Mouse (Mus musculus) midbrain, postnatal 0 days (tissue): ENCODE measurements at regions not wholly inside any gene's neighbourhood (a gene's known extent, or its start where the extent isn't known, plus 50 kb on each side); places are given as distances from the start of the nearest gene placed in this dataset.
A peak's percentile ranks its signal among the peaks of the same experiment; 100 is the strongest.

Experiments
- ATAC-seq: fragments of 200-750 bp; cut with Nextera tagmentation; 2 replicates; pipeline ENCODE4 v1.8.0; 2017; ENCODE audit warnings: moderate number of reproducible peaks, mild to moderate bottlenecking, moderate TSS enrichment, moderate library complexity; ENCODE audit not compliant: low FRiP score
- DNase-seq: peaks from one replicate; pipeline ENCODE4 v3.0.0-alpha.2; 2015; ENCODE audit warnings: low spot score
- H3K27ac ChIP-seq: fragments of 300-500 bp; sonication (generic); 2 replicates; pipeline ENCODE4 v1.5.1; 2014; ENCODE audit warnings: low read depth, mild to moderate bottlenecking, low read length, mixed read lengths
- H3K27me3 ChIP-seq: fragments of 300-500 bp; sonication (generic); 2 replicates; pipeline ENCODE4 v1.6.1; 2014; ENCODE audit warnings: low read length, control low read depth, mixed read lengths; ENCODE audit not compliant: insufficient read depth
- H3K36me3 ChIP-seq: fragments of 300-500 bp; sonication (generic); 2 replicates; pipeline ENCODE4 v1.6.1; 2014; ENCODE audit warnings: low read length, control low read depth, mixed read lengths; ENCODE audit not compliant: insufficient read depth
- H3K4me1 ChIP-seq: fragments of 300-500 bp; sonication (generic); 2 replicates; pipeline ENCODE4 v1.6.1; 2014; ENCODE audit warnings: mild to moderate bottlenecking, control low read depth, antibody characterized with exemption, low read length, mixed read lengths; ENCODE audit not compliant: insufficient read depth
- H3K4me2 ChIP-seq: fragments of 300-500 bp; sonication (generic); 2 replicates; pipeline ENCODE4 v1.6.1; 2014; ENCODE audit warnings: low read depth, mild to moderate bottlenecking, low read length, mixed read lengths; ENCODE audit not compliant: poor library complexity, severe bottlenecking
- H3K4me3 ChIP-seq: fragments of 300-500 bp; sonication (generic); 2 replicates; pipeline ENCODE4 v1.5.1; 2014; ENCODE audit warnings: low read depth, mild to moderate bottlenecking, low read length, moderate library complexity
- H3K9ac ChIP-seq: fragments of 300-500 bp; sonication (generic); replicated peaks from 2 replicates; pipeline ENCODE4 v1.6.1; 2014; ENCODE audit warnings: mild to moderate bottlenecking, low read length, moderate library complexity, mixed read lengths; ENCODE audit not compliant: poor library complexity, severe bottlenecking
- H3K9me3 ChIP-seq: fragments of 300-500 bp; sonication (generic); 2 replicates; pipeline ENCODE4 v1.6.1; 2016; ENCODE audit warnings: low read length, control low read depth
- CTCF ChIP-seq: IDR thresholded peaks from 2 replicates; pipeline ENCODE4 v1.5.1; 2016; ENCODE audit warnings: antibody characterized with exemption, mild to moderate bottlenecking
- WGBS: fragments of 180-500 bp; shearing (Covaris S2); extraction: QIAGEN DNeasy Blood & Tissue Kit; methylation state at CpG from one replicate; pipeline ENCODE4 v1.1.7; 2014; 5-methylcytosine and 5-hydroxymethylcytosine counted together

DNA sequence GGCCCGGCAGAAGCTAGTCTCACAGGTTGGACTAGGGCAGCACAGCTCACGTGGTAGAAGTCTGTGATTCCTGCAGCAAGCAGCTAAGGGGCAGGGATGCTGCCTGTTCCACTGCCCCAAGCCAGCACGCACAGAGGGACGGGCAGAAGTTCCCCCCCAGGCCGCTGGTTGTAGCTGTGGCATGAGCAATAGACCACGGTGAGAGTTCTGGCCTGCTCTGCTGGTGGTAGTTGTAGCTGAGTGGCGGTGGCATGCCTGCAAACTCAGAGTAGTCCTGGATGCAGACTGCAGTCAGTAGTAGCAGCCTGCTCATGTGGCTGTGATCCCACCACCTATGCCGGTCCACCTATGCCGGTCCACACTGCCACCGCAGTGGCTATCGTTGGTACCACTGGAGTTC lies 71.5 kb upstream of the Rpl39l start:
- TF ChIP-seq CTCF: no peak
- H3K4me3 ChIP-seq: no peak overlapping the region
- H3K27ac ChIP-seq: no peak overlapping the region
- WGBS: 89% methylated on average over 11 of the region's 11 CpGs
- H3K9ac ChIP-seq: no peak overlapping the region
- H3K4me1 ChIP-seq: no peaks in the 10 kb centered on the region
- H3K36me3 ChIP-seq: no peaks in the 10 kb centered on the region
- ATAC-seq (no peak), DNase-seq (no peak)
- H3K27me3 ChIP-seq: no peaks in the 10 kb centered on the region
- no peak overlapping the region for H3K4me2 ChIP-seq
- H3K9me3 ChIP-seq: no peaks in the 10 kb centered on the region

DNA sequence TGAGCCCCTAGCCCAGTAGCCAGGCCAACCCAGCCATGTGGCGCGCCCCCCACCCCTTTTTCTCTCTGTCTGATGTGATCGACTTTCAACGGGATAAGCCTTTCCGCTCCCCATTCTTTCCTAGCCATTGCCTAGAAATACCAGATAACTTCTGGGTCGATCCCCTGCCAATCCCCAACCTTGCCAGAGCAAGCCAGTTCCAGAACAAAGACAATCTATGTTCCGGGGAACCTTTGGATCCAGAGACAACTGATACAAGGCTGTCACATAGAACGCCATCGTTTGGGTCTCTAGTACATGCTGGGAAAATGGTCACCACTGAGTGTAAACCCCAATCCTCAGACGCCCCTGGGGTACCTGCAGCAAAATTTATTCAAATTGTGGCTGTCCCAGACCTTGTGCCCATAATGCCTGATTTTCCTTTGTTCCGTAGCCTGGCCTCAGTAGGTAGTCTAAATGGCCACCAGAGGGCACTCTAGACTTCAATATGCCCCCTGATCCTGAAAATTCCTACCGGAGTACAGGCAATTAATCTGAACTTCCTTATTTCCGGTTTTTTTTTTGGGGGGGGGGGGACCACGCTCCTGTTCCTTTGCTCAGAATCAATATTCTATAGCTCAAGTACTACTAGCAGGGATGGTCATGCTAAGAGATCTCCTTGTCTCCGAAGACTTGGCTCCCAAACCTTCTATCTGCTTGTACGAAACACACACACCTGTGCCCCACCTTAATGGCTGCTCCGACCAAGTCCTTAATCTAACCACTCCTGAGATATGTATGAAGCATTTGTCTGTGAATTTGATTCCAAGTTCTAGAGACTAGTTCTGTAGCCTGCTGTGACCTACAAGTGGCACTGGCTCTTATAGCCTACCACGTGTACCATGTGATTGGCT lies 81.3 kb upstream of the Rpl39l start:
- H3K9me3 ChIP-seq: no peaks in the 10 kb centered on the region
- ATAC-seq: peak; percentile 56; the same call in 1 of the 2 replicates
- 58% methylated on average over 18 of the region's 18 CpGs for WGBS

DNA sequence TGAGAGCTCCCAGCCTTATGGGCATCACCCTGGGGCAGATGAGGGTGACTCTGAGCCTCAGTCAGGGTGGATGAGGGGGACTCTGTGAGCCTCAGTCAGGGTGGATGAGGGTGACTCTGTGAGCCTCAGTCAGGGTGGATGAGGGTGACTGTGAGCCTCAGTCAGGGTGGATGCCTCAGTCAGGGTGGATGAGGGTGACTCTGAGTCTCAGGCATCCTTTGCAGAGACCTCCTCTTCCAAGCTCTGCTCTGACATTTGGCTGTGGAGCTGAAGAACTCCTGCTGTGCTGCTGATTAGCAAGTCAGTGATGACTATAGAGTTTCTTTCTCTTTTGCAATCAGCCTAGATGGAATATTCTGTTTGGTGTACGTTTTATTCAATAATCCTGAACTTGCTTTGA lies 83.7 kb upstream of the Rpl39l start:
- WGBS: 22% methylated on average over 1 of the region's 1 CpGs

More for the DNA sequence above, 81.3 kb upstream of the Rpl39l start:
- Histone ChIP-seq H3K9ac (no peak overlapping the region), H3K4me2 (no peak overlapping the region), H3K27me3 (no peaks in the 10 kb centered on the region), H3K4me3 (no peak overlapping the region), H3K4me1 (no peaks in the 10 kb centered on the region), H3K27ac (no peak overlapping the region), H3K36me3 (no peaks in the 10 kb centered on the region)
- peak; percentile 86 for DNase-seq
- TF ChIP-seq CTCF: peak; percentile 80

DNA sequence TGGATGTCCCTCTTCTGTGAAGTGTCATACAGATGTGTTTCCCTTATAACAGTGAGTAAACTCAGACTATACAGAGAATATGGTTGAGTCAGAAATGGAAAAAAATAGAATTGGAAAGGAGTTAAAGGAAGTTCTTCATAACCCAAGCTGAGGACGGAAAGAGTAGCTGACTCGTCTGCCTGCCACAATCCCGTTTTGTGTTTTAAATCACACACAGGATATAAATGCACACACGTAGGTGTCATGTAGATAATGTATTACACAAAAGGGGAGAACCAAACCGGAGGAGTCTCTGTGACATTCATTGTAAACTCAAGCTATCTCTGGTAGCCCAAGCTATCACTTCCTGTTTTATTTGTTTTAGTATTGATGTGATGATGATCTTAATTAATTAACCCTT lies 84.6 kb upstream of the Rpl39l start:
- H3K4me2 ChIP-seq: no peak overlapping the region
- H3K9ac ChIP-seq: no peak overlapping the region
- H3K4me3 ChIP-seq: no peak overlapping the region
- no peak for ATAC-seq
- no peaks in the 10 kb centered on the region for H3K9me3 ChIP-seq
- no peaks in the 10 kb centered on the region for H3K36me3 ChIP-seq
- no peak for DNase-seq
- H3K27ac ChIP-seq: no peak overlapping the region
- TF ChIP-seq CTCF: no peak
- no peaks in the 10 kb centered on the region for H3K4me1 ChIP-seq
- H3K27me3 ChIP-seq: no peaks in the 10 kb centered on the region
- 86% methylated on average over 5 of the region's 5 CpGs for WGBS

More for the DNA sequence above, 83.7 kb upstream of the Rpl39l start:
- no peaks in the 10 kb centered on the region for H3K9me3 ChIP-seq
- no peak overlapping the region for H3K4me2 ChIP-seq
- no peak overlapping the region for H3K9ac ChIP-seq
- no peaks in the 10 kb centered on the region for H3K36me3 ChIP-seq
- DNase-seq (no peak), ATAC-seq (no peak)
- TF ChIP-seq CTCF: no peak
- no peak overlapping the region for H3K27ac ChIP-seq
- H3K4me3 ChIP-seq: no peak overlapping the region
- no peaks in the 10 kb centered on the region for H3K27me3 ChIP-seq
- no peaks in the 10 kb centered on the region for H3K4me1 ChIP-seq

DNA sequence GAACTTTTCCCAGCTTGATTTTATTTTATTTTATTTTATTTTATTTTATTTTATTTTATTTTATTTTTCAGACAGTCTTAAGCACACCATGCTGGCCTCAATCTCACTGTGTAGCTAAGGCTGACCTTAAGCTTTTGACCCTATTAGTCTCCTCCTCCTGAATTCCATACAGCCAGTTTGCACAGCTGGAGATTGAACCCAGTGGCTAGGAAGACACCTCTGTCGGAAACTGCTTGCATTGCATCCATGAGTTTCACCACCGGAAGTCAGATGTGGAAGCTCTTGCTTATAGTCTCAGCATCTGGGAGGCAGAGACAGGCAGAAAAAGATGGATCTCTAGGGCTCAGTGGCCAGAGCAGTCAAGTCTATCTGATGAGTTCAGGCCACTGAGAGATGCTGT lies 86.4 kb upstream of the Grin2a start:
- 53% methylated on average over 2 of the region's 2 CpGs for WGBS
- Histone ChIP-seq H3K4me3 (no peak overlapping the region), H3K27ac (no peak overlapping the region), H3K27me3 (no peaks in the 10 kb centered on the region), H3K4me1 (no peaks in the 10 kb centered on the region), H3K9me3 (no peaks in the 10 kb centered on the region), H3K9ac (no peak overlapping the region), H3K36me3 (no peaks in the 10 kb centered on the region), H3K4me2 (no peak overlapping the region)
- no peak for TF ChIP-seq CTCF
- no peak for DNase-seq
- ATAC-seq: no peak

DNA sequence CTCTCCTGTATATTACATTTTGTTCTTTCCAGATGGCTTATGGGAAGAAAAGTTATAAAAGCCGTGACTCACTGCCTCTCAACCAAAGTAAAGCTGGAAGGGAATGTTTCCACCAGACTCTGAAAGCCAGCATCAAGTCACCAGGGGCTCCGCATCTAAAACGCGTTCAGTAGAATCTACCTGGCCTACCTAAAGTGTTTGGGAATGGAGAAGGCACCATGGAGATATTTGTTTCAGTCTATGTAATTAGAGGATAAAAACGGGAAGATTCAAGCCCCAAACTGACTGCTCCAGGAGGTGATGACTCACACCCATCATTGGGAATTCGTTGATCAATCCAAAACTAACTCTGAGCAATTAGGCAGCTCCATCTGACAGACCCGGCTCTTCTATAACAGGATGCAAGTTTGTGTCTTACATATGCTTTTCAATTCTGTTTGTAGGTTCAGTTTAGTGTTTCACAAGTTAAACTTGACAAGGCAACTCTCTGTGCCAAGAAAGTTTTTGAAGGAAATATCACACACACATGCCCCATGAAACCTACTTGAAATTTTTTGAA lies 84.8 kb upstream of the Grin2a start:
- H3K4me1 ChIP-seq: no peaks in the 10 kb centered on the region
- no peak overlapping the region for H3K4me2 ChIP-seq
- H3K27ac ChIP-seq: no peak overlapping the region
- H3K27me3 ChIP-seq: no peaks in the 10 kb centered on the region
- no peak overlapping the region for H3K9ac ChIP-seq
- H3K36me3 ChIP-seq: no peaks in the 10 kb centered on the region
- DNase-seq (no peak), ATAC-seq (no peak)
- no peak overlapping the region for H3K4me3 ChIP-seq
- TF ChIP-seq CTCF: no peak
- H3K9me3 ChIP-seq: no peaks in the 10 kb centered on the region
- 90% methylated on average over 7 of the region's 7 CpGs for WGBS
